Mouse (Mus musculus): ENCODE results near the gene Wnk4.

The Wnk4 gene

DNA sequence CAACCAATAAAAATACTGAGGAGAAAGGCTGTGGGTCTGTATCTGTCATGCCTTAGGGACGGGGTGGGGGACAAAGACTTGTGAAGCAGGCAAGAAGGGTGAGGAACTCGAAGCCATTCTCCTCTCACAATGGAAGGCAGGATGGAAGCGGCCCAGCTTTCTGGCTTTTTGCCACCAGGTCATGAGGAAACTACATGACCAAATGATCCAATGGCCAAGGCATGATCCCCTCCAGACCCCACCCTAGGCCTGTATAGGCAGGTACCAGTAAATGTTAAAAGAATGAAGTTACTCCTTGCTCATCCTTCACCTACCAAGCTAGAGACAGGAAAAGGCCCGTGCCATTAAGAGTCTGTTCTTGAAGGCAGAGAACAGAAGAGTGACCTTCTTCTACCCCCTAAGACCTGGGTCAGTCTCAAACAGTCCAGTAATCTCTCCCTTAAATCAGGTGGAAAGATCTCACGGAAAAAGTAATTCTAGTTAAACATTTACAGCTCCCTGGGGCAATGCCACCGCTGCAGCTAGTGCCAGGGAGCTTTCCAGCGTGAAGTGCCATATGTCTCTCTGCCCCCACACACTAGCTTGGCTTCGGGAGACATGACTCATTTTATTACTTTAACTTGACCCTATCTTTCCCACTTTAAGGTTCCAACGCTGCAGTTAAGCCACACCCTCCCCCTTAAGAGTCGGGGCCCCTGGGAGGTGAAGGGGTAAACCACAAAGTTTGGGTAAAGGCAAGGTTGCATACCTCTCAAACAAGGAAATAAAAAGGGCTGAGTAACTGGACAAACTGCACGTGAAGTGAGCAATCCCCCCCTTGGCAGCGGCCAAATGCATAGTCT lies 17.2 kb downstream of the Wnk4 start:
- DNase-seq: no peak

DNA sequence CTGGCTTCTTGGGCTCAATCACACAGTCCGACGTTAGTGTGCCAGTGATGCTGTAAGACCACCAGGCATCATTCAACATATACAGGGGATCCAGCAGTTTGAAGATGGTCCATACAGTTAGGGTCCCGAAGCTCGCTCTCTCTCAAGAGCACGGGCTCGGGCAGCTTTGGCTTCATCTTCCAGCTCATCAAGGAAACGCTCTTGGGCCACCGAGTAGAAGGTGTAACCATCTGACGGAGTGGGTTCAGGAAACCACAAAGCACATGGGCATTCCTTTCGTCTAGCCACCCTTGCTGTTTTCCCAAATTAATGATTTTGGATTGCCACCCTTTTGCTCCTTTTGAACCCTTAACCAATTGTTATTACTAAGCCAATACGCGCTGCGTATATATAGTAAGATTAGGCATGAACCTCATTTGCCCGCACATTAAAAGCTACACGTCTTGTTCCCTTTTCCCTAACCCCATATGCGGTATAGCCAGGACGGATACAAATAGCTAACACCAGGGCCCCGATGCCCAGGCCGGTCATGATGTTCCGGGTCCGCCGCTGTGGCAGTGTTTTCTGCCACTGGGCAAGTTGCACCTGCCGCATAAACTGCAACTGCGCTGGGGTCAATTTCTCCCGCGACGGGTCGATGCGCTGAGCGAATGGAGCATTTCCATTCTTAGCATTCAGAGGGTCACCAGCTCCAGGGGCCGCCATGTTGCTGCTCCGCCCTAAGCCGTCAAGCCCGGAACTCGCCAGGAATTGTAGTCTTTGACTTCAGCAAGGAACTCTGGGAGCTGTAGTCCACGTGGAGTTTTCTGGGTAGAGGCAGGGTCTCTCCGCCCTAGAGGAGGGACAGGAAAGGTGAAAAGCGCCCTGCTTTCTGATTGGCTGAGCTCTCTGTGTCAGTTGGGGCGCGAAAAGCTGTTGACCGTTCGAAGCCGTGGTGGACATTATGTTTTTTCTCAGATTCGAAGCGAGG lies 18.1 kb downstream of the Wnk4 start, which contains the start of the genes Cntd1 and Coa3:
TSS of gene Cntd1 (plus strand) at position 790 of the 970 bp plus-strand sequence.
TSS of gene Coa3 (minus strand) at position 892 of the 970 bp plus-strand sequence.
- peak; percentile 70 to 85 for DNase-seq

DNA sequence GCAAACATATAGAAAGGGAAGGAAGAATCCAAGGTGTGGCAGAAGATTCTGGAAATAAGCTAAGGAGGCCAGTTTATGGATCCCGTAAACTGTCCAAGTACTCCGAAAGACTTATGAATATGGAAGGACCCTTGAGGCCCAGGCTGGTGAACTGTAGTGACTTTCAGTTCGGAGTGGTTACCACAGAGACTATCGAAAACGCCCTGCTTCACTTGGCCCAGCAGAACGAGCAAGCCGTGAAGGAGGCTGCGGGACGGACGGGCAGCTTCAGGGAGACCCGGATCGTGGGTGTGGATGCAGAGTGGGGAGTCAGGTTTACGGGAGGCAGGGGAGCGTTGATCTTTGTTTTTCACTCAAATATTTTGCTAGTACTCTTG lies 18.8 kb downstream of the Wnk4 start:
- DNase-seq: no peak

DNA sequence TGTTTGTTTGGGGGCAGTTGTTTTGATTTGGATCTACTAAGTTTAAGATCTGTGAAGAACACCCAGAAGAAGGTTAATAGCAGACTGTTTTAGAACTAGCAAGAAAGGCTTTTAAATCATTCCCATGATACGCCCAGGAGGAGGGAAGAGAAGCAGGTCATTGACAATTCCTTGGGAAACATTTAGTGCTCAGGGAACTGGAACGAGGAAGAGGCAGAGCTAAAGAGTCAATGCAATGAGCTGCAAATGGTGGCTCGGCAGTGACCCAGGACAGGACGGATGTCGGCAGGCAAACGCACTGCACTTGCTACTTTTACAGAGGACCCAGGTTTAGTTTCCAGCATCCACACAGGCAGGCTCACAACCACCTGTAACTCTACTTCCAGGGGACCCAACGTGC lies 20.5 kb downstream of the Wnk4 start:
- no peak for DNase-seq

DNA sequence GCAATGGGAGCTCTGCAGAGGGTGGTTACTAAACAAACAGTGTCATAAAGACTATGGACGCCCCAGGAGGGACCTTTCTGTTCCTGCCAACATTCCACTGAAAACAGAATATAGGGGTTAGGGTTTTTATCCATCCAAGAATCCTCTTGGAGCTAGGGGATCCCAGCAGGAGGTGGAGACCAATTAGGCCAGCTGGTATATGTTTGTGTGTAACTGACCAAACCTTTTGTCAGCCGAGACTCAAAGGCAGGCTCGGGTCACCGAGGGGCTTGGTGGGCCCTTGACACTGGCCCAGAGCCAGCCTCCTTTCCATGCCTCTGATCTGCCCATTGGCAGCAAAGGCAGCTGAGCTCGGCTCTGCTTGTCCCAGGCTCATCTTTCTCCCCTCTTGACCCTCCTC lies 22.5 kb downstream of the Wnk4 start:
- DNase-seq: no peak

DNA sequence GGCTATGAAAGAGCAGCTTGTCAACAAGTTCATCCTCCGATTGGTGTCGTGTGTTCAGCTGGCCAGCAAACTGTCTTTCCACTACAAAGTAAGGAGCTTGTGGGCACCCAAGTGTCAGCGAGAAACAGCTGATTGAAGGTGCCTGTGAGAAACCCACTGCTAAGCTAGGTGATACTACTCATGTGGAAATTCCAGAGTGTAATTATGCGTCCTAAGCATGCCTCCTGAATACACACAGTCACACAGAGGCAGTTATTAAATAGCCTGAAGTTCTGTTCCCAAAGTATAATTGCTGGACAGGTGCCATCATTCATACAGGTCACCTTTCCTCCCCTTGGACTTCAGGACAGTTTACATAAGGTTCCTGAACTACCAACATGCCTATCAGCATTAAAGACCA lies 23.4 kb downstream of the Wnk4 start:
- no peak for DNase-seq

GRCm38 (mm10) chr11:101287306-101287705 lies 26.9 kb downstream of the Wnk4 start:
- no peak for DNase-seq

- DNase-seq: no peak
These were observed 30.9 kb downstream of the Wnk4 start for GRCm38 (mm10) chr11:101291231-101291630.

DNA sequence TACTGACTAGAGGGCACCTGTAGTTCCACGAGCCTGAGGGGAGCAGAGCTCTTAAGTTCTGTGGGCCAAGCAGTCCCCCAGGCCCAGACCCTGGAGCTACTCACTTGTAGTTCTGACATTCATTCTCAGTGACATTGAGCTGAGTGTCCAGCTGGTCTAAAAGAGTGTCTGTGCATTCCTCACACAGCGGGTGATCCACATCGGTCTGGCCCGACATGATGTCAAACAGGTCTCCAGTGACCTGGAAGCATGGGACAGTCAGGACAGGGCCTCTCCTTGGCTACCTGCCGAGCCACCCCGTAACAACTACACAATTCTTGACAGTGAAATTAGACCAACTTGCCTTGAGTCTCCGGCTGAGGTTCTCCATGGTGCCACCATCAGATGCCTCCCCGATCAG lies 34.8 kb downstream of the Wnk4 start:
- no peak for DNase-seq

GRCm38 (mm10) chr11:101300881-101301280 lies 40.5 kb downstream of the Wnk4 start:
- DNase-seq: no peak

- DNase-seq: no peak
These were observed 41.1 kb downstream of the Wnk4 start for GRCm38 (mm10) chr11:101301299-101302003.

- DNase-seq: peak; percentile 77 to 85
These were observed 41.8 kb downstream of the Wnk4 start, which contains the start of gene Becn1 for GRCm38 (mm10) chr11:101302004-101302798. TSS of gene Becn1 (minus strand) at chr11:101302286.

DNA sequence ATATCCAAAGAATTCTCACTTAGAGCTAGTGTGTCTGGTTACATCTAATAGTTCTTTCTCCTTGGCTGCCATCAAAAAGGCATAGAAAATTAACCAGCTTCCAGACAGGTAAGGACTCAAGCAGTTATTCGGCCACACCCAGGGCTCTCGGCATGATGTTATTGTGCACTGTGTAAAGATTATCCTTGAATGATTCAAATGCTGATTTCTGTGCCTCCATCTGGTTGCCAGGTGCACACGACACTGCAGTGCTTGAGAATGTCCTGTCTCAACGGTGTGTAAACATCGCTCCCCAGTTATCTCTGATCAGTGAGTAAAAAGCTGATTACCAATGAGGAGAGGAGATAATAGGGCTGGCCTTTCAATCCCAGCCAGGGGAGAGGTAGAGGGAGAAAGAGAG lies 47.4 kb downstream of the Wnk4 start:
- DNase-seq: no peak

DNA sequence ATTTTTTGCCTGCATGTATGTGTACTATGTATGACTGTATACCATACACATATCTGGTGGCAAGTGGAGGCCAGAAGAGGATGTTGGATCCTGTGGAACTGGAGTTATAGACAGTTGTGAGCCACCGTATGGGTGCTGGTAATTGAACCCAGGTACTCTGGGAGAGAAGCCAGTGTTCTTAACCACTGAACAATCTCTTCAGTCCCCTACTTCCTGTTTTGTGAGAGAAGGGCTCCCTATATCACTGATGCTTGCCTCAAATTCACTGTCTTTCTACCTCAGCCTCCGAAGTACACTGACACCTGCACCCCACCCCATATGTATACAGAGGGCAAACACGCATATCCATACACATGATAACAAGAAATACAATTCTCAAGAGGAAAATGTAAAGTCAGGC lies 50.7 kb downstream of the Wnk4 start:
- no peak for DNase-seq

DNA sequence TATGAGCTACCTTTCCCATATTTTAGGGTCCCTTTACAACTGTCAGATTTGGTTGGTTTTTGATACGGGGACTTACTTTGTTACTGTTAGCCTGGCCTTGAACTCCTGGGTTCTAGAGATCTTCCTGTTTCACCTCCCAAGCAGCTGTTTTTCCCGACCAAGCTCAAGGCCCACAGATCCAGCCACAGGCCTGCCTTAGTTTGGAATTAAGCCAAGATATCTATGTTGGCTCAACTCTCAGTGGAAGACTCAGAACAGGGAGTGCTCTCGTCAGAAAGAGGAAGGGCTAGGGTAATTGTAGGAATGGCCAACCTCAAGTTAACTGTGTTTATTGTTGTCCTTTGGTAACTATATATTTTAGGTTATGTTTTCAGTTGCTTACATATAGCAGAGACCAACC lies 51.8 kb downstream of the Wnk4 start:
- DNase-seq: no peak

GRCm38 (mm10) chr11:101314567-101314966 lies 54.2 kb downstream of the Wnk4 start:
- no peak for DNase-seq

GRCm38 (mm10) chr11:101315082-101315650 lies 54.8 kb downstream of the Wnk4 start:
- DNase-seq: no peak

GRCm38 (mm10) chr11:101315665-101316500 lies 55.5 kb downstream of the Wnk4 start, which contains the start of gene Psme3:
TSS of gene Psme3 (plus strand) at chr11:101316213.
- DNase-seq: peak; percentile 83 to 85

DNA sequence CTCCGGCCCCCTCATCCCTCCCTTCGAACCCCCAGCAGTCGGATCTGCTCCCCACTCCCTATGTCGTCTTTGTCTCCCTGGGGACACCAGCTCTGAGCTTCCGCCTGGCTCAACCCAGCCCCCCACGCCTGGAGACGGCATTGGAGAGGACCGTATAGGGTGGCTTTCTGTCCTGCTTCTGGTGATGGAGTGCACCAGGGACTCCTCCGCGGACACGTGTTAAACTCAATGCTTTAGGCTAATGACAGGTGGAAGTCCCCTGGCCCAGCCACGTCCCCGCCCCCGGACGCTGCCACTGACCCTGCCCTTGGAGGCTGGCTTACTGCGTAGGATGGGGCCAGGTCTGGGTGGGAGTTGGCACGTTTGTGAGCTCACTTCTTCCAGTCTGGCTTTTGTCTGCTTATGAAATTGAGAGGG lies 56.1 kb downstream of the Wnk4 start:
- no peak for DNase-seq

DNA sequence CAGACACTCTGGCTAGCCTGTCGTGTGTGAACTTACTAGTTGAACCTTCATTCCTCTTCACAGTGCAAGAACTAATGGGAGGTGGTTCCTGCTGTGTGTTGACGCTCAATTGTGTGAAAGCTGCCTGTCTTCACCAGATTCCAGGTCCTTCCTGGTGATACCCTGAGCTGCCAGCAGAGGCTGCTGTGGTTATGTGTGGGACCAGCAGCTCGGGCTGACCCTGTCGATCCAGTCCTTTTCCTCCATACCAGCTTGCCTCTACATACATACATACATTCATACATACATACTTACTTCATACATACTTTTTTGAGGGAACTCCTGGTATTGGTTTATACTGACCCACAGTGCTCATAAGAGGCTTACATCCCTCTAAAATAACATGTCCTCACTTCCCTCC lies 63.2 kb downstream of the Wnk4 start:
- DNase-seq: peak in 1 of 2 experiments; percentile 24

DNA sequence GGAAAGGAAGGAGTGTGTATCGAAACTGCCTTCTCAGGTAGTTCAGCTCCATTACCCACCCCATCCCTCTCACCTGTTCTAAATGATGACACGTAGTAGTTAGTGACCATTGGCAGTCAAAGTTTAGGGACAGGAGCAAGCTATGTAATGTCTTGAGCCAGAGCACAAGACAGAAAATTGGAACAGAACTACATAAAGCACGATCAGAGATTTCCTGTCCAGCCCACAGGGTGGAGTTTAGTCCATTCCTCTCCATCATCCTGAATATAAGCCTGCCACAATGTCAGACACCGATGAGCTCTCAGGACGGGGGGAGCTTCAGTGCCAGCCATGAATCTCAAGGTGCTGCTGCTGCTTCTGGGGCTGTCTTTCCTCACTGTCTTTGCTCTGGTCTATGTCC lies 64.4 kb downstream of the Wnk4 start, which contains the start of gene Aoc2:
TSS of gene Aoc2 (plus strand) at position 301 of the 400 bp plus-strand sequence.
- DNase-seq: no peak
